Mouse (Mus musculus): Measurements from ENCODE around the gene Dlgap1.

DNA sequence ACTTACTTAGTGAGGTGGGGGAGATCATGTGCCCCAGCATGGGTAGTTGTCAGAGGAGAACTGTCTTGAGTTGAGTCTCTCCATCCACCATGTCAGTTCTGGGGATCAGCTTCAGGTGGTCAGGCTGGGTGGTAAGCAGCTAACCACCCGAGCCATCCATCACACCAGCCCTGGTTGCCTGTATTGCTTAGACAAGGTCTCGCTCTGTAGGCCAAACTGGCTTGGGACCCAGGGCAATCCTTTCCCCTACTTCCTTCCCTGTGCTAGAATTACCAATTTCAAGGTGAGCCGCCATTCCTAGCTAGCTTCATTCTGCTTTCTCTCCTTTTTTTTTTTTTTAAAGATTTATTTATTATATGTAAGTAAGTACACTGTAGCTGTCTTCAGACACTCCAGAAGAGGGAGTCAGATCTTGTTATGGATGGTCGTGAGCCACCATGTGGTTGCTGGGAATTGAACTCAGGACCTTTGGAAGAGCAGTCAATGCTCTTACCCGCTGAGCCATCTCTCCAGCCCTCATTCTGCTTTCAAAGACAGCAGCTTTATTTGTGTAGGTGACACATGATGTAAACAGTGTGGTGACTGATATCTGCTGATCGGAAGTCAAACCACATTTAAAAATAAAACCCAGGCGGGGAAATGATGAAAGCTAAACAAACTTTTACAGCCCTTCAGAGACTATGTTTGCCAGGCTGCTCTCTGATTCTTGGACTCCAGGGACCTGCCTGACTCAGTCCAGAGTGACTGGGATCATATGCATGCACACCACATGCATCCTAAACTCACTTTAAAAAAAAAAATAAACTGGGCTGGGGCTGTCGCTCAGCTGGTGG, 828.3 kb downstream of the Dlgap1 start:
- TF ChIP-seq FLI1 (IDR thresholded peaks at IDR 0.05; ENCODE audit: low read length) (no peak), GATA1 (IDR thresholded peaks at IDR 0.05; ENCODE audit: borderline replicate concordance, low read length) (no peak)
